Comparison of ENCODE assay signal across 18 mouse cellular contexts in genomic region chr2:134844391-134845238, GRCm38 (mm10). TPM values are rescaled to one million over a fixed set of nuclear protein-coding genes. Genes with fewer than 3 reads are reported as not detected.
DNase-seq lines count a peak whose midpoint lies in the region; ATAC-seq and TF ChIP-seq lines count a peak whose summit lies in the region.
"Had no signal": no experiment of that assay in that cellular context is flagged by ENCODE, and none has a peak within 500 bp of the region (broad histone marks: within the 10 kb centered on the region; RNA-seq: fewer than 3 reads in every experiment).

No protein-coding gene starts in this region.

- 0 out of 2 replicates have a peak overlapping the region, but pooled peaks have one; percentile 20 for H3K4me2 ChIP-seq in intestine, embryonic 14.5 days (ENCODE audit: low read length)
- H3K4me2 ChIP-seq in liver, embryonic 12.5 days = no peak overlapping the region
- H3K4me2 ChIP-seq: hindbrain, embryonic 15.5 days; midbrain, embryonic 15.5 days had no signal

- peak overlapping the region; percentile 95 for H3K27ac ChIP-seq in kidney, adult 2 months (ENCODE audit: insufficient read depth, low read depth, low read length)
- peak overlapping the region; percentile 9; the same call in 1 of the 2 replicates for H3K27ac ChIP-seq in intestine, embryonic 14.5 days (ENCODE audit: low read depth)
- no peak overlapping the region for H3K27ac ChIP-seq in liver, embryonic 12.5 days
- H3K27ac ChIP-seq: heart, adult 2 months; hindbrain, embryonic 15.5 days; midbrain, embryonic 15.5 days had no signal

- H3K27me3 ChIP-seq in kidney, adult 2 months (replicated peaks; ENCODE audit: control insufficient read depth, insufficient read depth, low read length) = no peaks in the 10 kb centered on the region
- no peaks in the 10 kb centered on the region for H3K27me3 ChIP-seq in intestine, embryonic 14.5 days (replicated peaks; ENCODE audit: control insufficient read depth, insufficient read depth, low read length)
- H3K27me3 ChIP-seq in liver, embryonic 12.5 days (replicated peaks) = no peaks in the 10 kb centered on the region
- H3K27me3 ChIP-seq: hindbrain, embryonic 15.5 days; midbrain, embryonic 15.5 days had no signal

- H3K9ac ChIP-seq in intestine, embryonic 14.5 days (ENCODE audit: low read length) = no peak overlapping the region
- H3K9ac ChIP-seq in liver, embryonic 12.5 days = no peak overlapping the region
- H3K9ac ChIP-seq: hindbrain, embryonic 15.5 days; midbrain, embryonic 15.5 days had no signal

- 28% methylated on average over 6 of the region's 6 CpGs for WGBS in kidney, adult 2 months
- WGBS in intestine, embryonic 14.5 days = 62% methylated on average over 6 of the region's 6 CpGs
- WGBS in liver, embryonic 12.5 days (ENCODE audit: insufficient replicate concordance) = 40% methylated on average over 6 of the region's 6 CpGs

- no peak for TF ChIP-seq POLR2A in kidney, adult 2 months (IDR thresholded peaks at IDR 0.05; ENCODE audit: low read depth, low read length)

- DNase-seq in kidney, adult 2 months = peak; percentile 75
- no peak for DNase-seq in kidney, adult 18-20 months
- no peak for DNase-seq in intestine, embryonic 14.5 days (ENCODE audit: low spot score)
- no peak for DNase-seq in spleen, adult 18-20 months
- no peak for DNase-seq in urinary bladder, postnatal 36 days (ENCODE audit: low spot score in 2 of 2)
- DNase-seq: adrenal gland, postnatal 36 days; cerebellum, postnatal 14 days; heart, adult 2 months; heart, postnatal 10 days; right cerebral cortex, postnatal 25 days; thymus, postnatal 25 days had no signal

- ATAC-seq in intestine, embryonic 14.5 days (replicated peaks; ENCODE audit: low FRiP score, low TSS enrichment, low read depth) = peak; percentile 85
- peak; percentile 62 for ATAC-seq in liver, embryonic 12.5 days
- 0 out of 2 replicates have a peak, but pooled peaks have one; percentile 40 for ATAC-seq in monocyte, adult 5-6 weeks (replicated peaks; ENCODE audit: insufficient number of reproducible peaks, low FRiP score, low TSS enrichment, poor library complexity, severe bottlenecking)
- ATAC-seq in cerebellum, adult (ENCODE audit: insufficient number of reproducible peaks, low FRiP score, low TSS enrichment) = no peak
- ATAC-seq: activated CD4-positive, CD25-positive, alpha-beta regulatory T cell, adult 4 months; forebrain, embryonic 14.5 days; midbrain, embryonic 15.5 days had no signal

- TF ChIP-seq CTCF in kidney, adult 2 months (conservative IDR thresholded peaks at IDR 0.05; ENCODE audit: insufficient read depth, insufficient read length, low read depth, low read length) = no peak

- H3K4me3 ChIP-seq in kidney, adult 2 months (ENCODE audit: insufficient read depth, low read depth, low read length) = no peak overlapping the region
- H3K4me3 ChIP-seq in intestine, embryonic 14.5 days (ENCODE audit: low read depth, low read length) = no peak overlapping the region
- no peak overlapping the region for H3K4me3 ChIP-seq in liver, embryonic 12.5 days
- H3K4me3 ChIP-seq: heart, adult 2 months; hindbrain, embryonic 15.5 days; midbrain, embryonic 15.5 days had no signal

- H3K4me1 ChIP-seq in kidney, adult 2 months (ENCODE audit: control insufficient read depth, insufficient read depth, low read length) = peaks cover 19% of the 10 kb centered on the region
- H3K4me1 ChIP-seq in intestine, embryonic 14.5 days (replicated peaks; ENCODE audit: control insufficient read depth, insufficient read depth, low read length) = no peaks in the 10 kb centered on the region
- H3K4me1 ChIP-seq in liver, embryonic 12.5 days = peaks cover 21% of the 10 kb centered on the region
- H3K4me1 ChIP-seq: hindbrain, embryonic 15.5 days had no signal

- no peaks in the 10 kb centered on the region for H3K36me3 ChIP-seq in kidney, adult 2 months (ENCODE audit: control insufficient read depth, insufficient read depth, low read length)
- no peaks in the 10 kb centered on the region for H3K36me3 ChIP-seq in intestine, embryonic 14.5 days (ENCODE audit: control insufficient read depth, insufficient read depth, low read length)
- H3K36me3 ChIP-seq in liver, embryonic 12.5 days = no peaks in the 10 kb centered on the region
- H3K36me3 ChIP-seq: hindbrain, embryonic 15.5 days; midbrain, embryonic 15.5 days had no signal

- H3K9me3 ChIP-seq in intestine, embryonic 14.5 days (ENCODE audit: control insufficient read depth, low read length) = no peaks in the 10 kb centered on the region
- no peaks in the 10 kb centered on the region for H3K9me3 ChIP-seq in liver, embryonic 12.5 days (replicated peaks)
- H3K9me3 ChIP-seq: hindbrain, embryonic 15.5 days; midbrain, embryonic 15.5 days had no signal

RNA-seq across cellular contexts. Expression of gene Plcb1, which starts 58.7 kb away (rescaled TPM):
- polyA plus RNA-seq in kidney, adult 2 months (2012; rRNA removed) = 4.4 and 5.0 TPM in 2 replicates
- polyA plus RNA-seq in intestine, embryonic 14.5 days (2014; fragmentation: Nextera tagmentation; extraction: Ambion mirVana) = 13.0 and 14.0 TPM in 2 replicates
- 4.4 and 4.9 TPM in 2 replicates for polyA plus RNA-seq in liver, embryonic 12.5 days (2016; fragmentation: Nextera tagmentation; extraction: Ambion mirVana)
- 5.5 to 7.3 TPM (median 6.7 TPM) in 3 replicates for total RNA-seq in monocyte, adult 5-6 weeks (2017)
- polyA plus RNA-seq: activated CD4-positive, CD25-positive, alpha-beta regulatory T cell, adult 4 months had no signal
